Mouse (Mus musculus) CD8-positive naive resting alpha-beta T cell, adult 2 months (primary cell): ENCODE results near the gene Kdm6a.

Experiments used
- DNase-seq, 2 experiments: peaks; one replicate each; pipeline ENCODE4 v3.0.0; 2022; ENCODE audit warnings: low read depth in 2 of 2, low spot score in 2 of 2

Gene Kdm6a

DNA sequence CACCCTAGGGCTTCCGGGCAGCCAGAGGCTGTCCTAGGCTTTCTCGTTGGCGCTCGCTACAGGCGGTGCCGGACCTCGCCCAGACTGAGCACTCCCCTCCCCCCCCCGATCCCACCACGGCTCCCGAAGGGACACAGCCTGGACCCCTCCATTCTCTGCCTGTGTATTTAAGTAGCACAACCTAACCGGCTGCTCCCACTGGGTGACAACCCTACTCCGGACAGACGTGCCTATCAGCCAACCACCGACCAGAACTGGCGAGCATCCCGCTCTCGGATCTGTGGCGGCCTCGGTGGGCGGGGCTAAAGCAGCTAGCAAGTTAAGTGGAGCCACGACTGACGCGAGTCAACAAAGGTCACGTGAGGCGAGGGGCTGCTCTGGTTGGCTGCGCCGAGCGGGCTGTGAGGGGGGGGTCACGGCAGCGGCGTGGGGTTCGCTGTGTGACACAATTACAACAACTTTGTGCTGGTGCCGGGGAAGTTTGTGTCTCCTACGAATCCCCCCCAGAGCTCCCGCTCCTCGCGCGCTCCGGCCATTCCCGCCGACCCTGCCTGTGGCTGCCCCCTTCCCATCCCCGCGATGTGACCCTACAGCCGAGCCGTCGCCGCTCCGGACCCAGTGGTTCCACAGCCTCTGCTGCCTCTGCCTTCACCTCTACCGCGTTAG is at the start of gene Kdm6a:
TSS of gene Kdm6a (plus strand) at position 384 of the 666 bp plus-strand sequence.
- DNase-seq = peak; percentile 93 to 98

DNA sequence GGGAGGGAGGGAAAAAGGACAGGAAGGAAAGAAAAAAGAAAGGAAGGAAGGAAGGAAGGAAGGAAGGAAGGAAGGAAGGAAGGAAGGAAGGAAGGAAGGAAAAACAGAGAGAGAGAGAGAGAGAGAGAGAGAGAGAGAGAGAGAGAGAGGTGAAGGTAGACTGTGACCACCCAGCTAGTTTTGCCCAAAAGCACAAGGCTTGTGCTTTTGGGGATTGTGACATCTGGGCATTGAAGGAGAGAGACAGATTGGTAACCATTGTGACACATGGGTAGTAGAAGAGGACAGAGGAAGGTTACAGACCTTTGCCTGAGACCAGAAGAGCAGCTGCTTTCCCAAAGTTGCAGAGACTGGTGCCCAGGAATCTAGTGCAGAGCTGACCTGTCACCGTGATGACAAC is 16.8 kb upstream of the Kdm6a start, which contains the start of gene Dusp21:
TSS of gene Dusp21 (plus strand) at position 301 of the 400 bp plus-strand sequence.
- no peak for DNase-seq

DNA sequence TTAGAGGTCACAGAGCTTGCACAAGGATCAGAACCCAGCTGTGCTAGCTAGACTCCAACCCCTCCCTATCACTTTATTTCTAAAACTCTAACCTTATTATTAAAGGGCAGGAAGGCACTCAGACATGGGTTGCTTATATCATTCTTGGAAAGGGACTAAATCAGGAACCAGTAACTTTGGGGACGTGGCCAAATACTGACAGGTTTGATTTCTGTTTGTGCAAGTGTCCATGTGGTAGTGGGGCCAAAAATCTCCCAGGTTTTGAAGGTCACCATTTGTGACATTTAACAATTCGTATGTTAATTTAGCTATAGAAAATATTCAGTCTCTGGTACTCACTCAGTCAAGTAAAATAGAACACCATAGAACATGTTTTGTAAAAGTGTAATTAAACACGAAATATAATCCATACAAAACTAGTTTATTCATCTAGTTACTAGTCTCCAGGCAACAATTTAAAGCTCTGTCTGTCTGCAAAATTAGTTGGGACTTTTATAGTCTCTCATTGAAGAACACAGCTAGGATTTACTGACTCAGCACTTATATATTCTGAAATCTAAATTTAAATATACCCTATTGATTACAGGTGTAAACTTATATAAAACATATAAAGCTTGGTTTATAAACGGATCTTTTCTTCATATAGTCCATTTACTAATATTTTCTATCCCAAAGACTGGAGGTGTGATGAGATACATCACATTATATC is 1.5 kb upstream of the Kdm6a start:
- no peak for DNase-seq

DNA sequence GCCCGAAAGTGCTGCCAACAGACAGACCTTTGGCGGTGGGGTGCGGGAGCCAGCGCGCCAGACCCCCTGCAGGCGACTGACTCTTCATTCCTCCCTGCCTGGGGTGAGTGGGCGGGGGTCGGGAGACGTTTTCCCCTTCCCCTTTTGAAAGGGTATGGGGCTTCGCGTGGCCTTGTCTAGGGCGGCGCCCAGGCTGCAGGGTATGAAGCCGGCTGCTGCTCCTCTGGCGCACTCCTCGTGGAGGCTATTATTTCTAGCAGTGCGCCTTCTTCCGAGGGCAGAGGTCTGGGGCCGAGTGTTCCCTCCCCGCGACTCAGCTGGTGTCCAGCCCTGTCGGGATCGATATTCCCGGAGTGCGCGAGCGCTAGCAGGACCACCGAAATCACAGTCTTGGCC is 581 bp upstream of the Kdm6a start:
- DNase-seq = no peak

DNA sequence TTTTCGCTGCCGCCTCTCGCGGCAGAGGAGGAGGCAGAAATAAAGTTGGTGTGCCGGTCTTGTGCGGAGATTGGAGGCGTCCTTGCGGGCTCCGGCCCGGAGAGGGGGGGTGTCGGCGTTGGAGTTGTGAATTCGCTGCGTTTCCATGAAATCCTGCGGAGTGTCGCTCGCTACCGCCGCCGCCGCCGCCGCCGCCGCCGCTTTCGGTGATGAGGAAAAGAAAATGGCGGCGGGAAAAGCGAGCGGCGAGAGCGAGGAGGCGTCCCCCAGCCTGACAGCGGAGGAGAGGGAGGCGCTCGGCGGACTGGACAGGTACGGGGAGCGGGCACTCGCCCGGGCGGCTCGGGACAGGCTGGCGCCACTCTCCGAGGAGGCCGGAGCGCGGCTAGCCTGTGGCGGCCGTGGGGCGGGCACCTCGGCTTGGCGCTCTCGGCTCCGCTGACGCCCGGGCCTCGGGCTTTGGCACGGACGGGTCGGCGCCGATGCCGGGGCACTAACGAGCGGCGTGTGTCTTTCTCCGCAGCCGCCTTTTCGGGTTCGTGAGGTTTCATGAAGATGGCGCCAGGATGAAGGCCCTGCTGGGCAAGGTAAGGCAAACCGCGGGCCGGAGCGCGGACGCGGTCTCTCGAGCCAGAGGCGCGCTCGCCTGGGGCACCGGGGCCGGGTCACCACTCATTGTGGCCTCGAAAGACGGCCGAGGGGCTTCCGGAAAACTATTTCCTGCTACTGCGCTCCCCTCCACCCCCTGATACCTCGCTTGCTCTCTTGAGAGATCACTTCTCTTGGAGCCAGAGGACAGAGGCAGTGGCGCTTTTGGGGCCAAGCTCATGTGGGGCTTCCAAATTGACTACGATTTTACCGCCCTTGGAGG is 721 bp downstream of the Kdm6a start:
- peak; percentile 35 to 53 for DNase-seq

DNA sequence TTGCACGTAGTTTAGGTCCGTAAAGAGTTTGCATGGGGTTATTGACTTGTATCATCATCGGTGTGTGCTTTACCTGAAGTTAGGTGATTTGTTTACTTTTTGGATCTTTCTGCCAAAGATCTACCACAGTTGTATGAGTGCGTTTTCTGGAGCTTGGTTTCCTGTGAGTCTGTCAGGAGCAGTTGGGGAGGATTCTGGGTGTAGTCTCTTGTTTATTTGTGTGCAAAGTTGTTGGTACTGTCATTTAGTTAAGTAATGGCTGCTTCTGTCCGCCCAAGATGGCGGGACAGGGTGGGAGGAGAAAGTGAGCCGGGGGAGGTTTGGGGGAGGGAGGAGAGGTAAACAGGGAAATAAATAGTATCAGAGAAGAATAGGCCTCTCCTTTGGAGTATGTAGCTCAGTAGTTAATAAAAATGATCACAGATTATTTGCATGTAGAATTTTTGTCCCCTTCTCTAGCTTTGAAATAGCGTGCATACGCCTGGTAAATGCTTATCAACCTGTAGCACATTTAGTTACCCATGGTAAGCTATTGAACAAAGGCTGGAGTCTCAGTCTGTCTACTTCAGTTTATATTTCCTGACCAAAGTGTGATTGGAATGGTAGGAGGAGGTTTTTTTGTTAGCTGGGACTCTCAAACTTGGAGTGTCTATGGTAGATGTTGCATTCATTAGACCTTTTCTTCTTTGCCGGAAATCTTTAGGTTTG is 1.7 kb downstream of the Kdm6a start:
- DNase-seq = peak; percentile 0 to 51

DNA sequence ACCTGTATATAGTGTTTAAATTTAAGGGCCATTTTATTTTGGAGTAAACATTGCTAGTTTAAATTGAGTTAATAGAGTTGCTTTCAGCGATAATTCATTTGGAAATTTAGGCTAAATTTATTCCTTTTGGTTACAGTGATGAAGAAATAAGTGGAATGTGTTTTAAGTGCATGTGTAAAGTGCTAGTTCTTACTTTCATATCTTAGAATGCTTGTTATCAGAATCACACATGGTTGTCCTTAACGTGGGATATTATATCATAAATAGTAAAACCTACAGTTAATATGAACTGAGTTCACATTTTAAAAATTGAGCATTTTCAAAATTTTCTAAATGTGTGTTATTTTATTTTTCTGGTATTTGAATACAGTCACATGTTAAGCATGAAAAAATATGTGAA is 2.7 kb downstream of the Kdm6a start:
- DNase-seq = no peak

DNA sequence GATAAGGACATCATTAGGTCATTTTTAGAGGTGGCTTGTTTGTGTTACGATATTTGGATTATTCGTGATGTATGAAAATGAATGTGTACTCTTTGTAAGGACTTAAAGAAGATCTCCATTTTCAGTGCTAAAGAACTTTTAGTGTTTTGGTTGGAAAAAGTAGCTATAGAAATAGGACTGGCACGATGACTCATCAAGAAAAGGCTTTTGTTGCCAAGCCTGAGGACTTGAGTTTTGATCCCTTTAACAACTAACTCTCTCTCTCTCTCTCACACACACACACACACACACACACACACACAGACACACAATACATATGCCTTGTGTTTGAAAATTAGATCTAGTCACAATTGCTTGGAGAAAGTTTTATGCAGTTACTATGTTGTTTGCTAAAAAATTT is 4.6 kb downstream of the Kdm6a start:
- DNase-seq = no peak

DNA sequence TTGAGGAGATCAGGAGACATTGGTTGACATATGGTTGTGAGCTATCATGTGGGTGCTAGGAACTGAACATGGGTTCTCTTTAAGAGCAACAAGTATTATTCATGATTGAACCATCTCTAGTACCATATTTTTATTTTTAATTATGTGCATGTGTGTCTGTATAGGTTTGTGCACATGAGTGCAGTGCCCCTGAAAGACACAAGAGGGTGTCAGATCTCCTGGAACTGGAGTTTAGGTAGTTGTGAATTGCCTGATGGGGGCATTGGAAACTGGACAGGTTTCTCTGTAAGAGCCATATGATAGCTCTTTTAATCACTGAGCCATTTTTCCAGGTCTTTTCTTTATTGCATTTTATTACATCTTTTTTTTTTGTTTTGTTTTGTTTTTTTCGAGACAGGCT is 6.6 kb downstream of the Kdm6a start:
- peak in 1 of 2 experiments; percentile 46 for DNase-seq

DNA sequence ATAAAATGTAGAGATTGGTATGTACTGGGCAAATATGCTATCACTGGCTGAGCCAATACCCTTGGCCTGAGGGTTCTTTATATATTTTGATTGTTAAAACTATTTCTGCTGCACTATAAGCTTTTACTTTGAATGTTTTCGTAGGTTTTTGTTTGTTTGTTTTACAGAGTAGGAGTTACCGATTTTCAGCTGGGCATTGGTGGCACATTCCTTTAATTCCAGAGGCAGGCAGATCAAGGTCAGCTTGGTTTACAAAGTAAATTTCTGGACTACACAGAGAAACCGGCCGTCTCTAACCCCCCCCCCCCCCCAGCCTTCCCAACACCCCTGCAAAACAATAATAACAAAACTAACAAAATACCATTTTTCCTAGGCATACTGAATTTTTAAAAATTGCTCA is 12.5 kb downstream of the Kdm6a start:
- DNase-seq = no peak

DNA sequence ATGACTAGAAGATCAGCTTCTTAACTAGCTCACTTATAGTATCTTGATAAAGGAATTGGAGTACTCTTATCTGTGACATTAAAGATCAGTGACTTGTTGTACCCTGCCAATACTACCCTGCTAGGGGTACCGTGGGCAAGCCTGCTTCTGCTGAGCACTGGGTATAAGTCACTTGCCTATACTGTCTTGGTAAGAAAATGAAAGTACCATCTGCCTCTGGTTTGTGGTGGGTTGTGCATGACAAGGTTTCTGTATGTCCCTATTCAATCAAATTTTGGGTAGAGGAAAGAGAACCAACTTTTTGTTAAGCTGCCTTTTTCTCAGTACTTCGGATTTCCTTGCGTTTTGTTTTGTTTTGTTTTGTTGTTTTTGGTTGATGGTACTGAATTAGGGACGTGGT is 15.4 kb downstream of the Kdm6a start:
- no peak for DNase-seq

DNA sequence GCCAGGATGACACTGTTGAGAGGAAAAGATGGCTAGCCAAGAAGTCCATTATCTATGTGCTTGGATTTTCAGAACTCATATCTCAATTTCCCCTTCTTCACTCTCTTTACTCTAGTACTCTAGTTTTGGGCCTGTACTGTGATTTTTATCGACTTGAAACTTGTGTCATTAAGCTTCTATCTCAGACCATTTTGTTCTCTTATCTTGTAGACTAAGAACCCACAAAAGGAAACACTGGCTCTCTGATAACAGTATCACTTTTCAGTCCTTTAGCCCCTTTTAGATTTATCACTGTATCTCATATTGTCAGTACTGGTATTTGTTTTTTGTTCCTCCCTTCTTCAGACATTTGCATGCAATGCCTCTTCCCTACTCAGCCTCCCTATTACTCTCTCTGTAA is 17.1 kb downstream of the Kdm6a start:
- DNase-seq = no peak

DNA sequence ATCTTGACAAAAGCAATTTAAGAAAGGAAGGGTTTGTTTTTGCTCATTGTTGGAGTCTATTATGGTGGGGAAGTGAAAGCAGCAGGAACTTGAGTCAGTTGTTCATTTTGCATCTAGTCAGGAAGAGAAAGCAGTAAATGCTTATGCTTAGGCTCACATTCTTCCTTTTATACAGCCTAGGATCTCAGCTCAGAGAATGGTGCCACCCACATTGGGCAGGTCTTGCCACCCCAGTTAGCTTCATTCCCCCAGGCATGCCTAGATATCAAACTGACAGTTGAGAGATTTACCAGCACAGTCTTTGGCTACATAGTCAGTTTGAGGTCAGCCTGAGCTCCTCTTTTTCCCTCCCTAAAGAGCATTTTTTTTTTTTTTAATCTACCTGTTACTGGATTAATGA is 24.8 kb downstream of the Kdm6a start:
- DNase-seq = no peak

DNA sequence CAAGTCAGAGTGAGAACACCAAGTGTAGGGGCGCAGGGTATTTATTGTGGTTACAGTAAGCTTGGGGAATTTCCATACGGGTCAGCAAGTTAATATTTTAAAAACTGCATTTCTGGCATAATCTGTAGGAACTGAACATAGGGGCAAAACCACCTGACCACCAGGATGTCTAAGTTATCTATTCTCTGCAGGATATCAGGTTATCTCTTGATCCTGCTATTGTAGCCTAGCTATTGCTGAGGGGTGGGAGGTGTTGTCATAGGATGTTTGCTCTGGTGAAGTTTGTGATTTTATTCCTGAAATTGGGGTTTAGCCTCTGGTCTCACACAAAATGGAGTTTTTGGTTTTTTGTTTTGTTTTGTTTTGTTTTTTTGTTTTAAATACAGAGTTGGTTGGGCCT is 25.9 kb downstream of the Kdm6a start:
- no peak for DNase-seq

DNA sequence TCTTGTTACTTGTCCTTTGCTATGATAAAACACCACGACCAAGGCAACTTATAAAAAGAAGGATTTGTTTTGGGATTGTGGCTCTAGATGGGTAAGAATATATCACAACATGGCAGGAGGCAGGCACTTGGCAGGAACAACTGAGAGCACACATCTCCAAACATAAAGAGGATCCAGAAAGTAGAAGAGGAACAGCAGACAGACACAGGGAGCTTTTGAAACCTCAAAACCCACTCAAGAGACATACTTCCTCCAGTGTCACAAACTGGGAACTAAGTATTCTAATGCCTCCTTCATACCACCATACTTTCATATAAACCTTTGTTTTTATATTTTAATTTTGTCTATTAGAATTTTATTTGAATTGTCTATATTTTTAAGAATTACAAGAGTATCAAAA is 77.2 kb downstream of the Kdm6a start:
- DNase-seq = no peak

DNA sequence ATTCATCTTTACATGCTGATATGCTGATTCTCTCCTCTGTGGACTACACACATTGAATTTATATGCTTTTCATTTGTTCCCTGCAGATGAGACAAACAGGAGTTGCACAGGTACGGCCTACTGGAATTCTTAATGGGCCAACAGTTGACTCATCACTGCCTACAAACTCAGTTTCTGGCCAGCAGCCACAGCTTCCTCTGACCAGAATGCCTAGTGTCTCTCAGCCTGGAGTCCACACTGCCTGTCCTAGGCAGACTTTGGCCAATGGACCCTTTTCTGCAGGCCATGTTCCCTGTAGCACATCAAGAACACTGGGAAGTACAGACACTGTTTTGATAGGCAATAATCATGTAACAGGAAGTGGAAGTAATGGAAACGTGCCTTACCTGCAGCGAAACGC is 88.2 kb downstream of the Kdm6a start:
- DNase-seq = no peak

DNA sequence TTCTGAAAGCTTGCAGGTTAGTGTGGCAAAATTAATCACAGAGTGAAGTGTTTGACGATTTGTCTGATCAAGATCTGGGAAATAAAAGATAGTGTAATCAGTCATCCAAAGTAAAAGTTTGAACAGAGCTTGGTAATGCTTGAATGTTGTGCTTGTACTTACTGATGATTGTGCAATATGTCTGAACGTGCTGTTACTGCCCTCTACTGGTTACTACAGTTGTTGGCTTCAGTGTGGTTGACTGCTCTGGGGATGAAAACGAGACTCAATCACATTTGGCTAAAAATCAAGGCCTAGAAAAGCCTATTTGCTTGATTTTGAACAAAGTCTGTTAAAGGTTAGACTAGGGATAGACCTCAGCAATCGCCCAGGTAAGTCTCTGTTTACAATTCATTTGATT is 92.4 kb downstream of the Kdm6a start:
- peak; percentile 3 to 50 for DNase-seq

DNA sequence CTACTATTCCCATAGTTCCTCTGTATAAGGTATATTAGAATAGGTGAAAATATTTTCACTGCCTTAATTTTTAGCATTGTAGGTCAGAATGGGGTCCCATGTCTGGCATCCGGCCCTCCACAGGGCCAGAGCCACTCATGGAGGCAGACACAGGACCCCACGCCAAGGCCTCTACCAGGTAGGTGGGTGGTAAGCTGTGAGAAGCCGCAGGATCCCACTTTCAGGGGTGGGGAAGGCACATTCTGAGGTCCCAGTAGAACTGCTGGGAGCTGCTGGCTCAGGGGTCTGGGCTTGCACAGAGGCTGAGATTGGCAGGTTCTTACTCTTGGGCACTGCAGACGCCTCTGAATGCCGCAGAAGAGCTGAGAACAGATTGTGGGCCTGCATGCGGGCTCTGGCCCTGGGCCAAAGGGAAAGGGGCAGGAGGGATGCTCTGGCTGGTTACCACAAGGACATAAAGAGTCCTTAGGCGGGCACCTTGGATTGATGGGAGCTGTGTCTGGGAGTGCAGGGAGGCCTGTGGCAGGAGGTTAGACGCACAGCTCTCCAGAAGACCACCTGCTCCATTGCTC is 95.9 kb downstream of the Kdm6a start:
- DNase-seq = no peak

DNA sequence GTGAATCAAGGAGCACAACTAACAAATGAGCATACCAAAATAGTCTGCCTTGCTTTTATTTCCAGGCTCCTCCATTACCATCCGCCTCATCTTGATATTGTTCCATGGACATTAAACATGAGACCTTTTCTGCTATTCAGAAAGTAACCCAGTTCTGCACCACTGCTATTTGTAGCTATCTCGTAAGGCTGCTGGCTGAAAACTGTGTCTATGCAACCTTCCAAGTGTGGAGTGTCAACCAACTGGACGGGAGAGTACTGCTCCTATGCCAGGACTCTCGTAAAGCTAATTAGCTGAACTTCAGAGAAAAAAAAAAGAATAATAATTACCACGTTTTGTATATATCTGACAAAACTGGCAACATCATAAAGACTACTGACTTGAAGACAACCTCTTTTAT is 116.2 kb downstream of the Kdm6a start:
- DNase-seq = no peak

DNA sequence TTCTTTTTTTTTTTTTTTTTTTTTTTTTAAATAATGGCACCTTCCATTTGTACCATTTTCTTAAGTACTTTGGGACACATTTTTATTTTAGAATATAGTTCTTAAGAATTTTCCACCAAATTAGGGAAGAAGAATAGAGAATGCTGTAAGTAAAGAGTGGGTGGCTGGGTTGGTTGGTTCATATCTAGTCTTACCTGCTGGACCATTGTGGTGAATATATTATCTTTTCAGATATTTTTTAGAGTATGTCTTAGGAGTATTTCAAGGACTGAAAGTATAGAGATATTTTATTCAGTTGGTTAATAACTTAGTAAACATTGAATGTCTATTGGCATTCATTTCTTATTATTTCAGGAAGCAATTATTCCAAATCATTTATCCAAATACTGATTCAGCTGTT is 117.8 kb downstream of the Kdm6a start:
- DNase-seq = no peak
